Comparison of ENCODE assay signal across 11 mouse cellular contexts in genomic region chr6:127122221-127122806, GRCm38 (mm10). TPM values are rescaled to one million over a fixed set of nuclear protein-coding genes. Genes with fewer than 3 reads are reported as not detected.
DNase-seq lines count a peak whose midpoint lies in the region; ATAC-seq and TF ChIP-seq lines count a peak whose summit lies in the region.
"Had no signal": no experiment of that assay in that cellular context is flagged by ENCODE, and none has a peak within 500 bp of the region (broad histone marks: within the 10 kb centered on the region; RNA-seq: fewer than 3 reads in every experiment).

No protein-coding gene starts in this region.

- DNase-seq in layer of hippocampus, adult 2 months (ENCODE audit: low spot score in 2 of 2): no peak
- DNase-seq in layer of hippocampus, adult 18-20 months (ENCODE audit: low spot score in 2 of 2): no peak
- DNase-seq in A20 (ENCODE audit: low read depth, low spot score): peak; percentile 35
- no peak for DNase-seq in right cerebral cortex, adult 18-20 months
- DNase-seq: kidney, adult 11 months had no signal

- H3K4me1 ChIP-seq in cortical plate, adult 2 months (ENCODE audit: control insufficient read depth, insufficient read depth, low read length): no peaks in the 10 kb centered on the region
- H3K4me1 ChIP-seq: limb, embryonic 15.5 days had no signal

- H3K4me3 ChIP-seq in layer of hippocampus, adult 2 months: no peak overlapping the region
- H3K4me3 ChIP-seq in cortical plate, adult 2 months (ENCODE audit: insufficient read depth, low read length): no peak overlapping the region
- H3K4me3 ChIP-seq: limb, embryonic 15.5 days had no signal

- TF ChIP-seq POLR2A in cortical plate, adult 2 months (IDR thresholded peaks at IDR 0.05; ENCODE audit: extremely low read depth, insufficient read depth, low read length): no peak

- H3K27ac ChIP-seq in layer of hippocampus, adult 2 months: no peak overlapping the region
- no peak overlapping the region for H3K27ac ChIP-seq in cortical plate, adult 2 months (ENCODE audit: insufficient read depth, low read length)
- H3K27ac ChIP-seq: limb, embryonic 15.5 days had no signal

- peak; percentile 45 for ATAC-seq in CD4-positive, CD25-positive, alpha-beta regulatory T cell, adult 4 months
- no peak for ATAC-seq in monocyte, adult 5-6 weeks (replicated peaks; ENCODE audit: insufficient number of reproducible peaks, low FRiP score, low TSS enrichment, poor library complexity, severe bottlenecking)

- peak; percentile 71 for TF ChIP-seq CTCF in layer of hippocampus, adult 2 months (conservative IDR thresholded peaks at IDR 0.05)
- TF ChIP-seq CTCF in cortical plate, adult 2 months (IDR thresholded peaks at IDR 0.05; ENCODE audit: extremely low read depth, insufficient read depth, low read length): peak; percentile 55

RNA-seq across cellular contexts. Expression of gene Tigar, which starts 13.0 kb away (rescaled TPM):
- 10 to 100 TPM; 25.6 to 27.3 TPM for total RNA-seq in layer of hippocampus, adult 2 months (2021)
- 10 to 100 TPM; 27.9 to 30.7 TPM for total RNA-seq in layer of hippocampus, adult 18-20 months (2021)
- 10 to 100 TPM in 1 of 2 experiments, 1 to 10 TPM in 1; 7.6 to 10.6 TPM for polyA plus RNA-seq in CD4-positive, CD25-positive, alpha-beta regulatory T cell, adult 4 months (2017; shearing (Covaris generic))
- polyA plus RNA-seq in cortical plate, adult 2 months (2012; rRNA removed): 18.5 and 18.7 TPM in 2 replicates
- 3.1 to 8.6 TPM (median 4.5 TPM) in 3 replicates for total RNA-seq in monocyte, adult 5-6 weeks (2017)

RNA-seq across cellular contexts. Expression of gene Ccnd2, which starts 29.7 kb away (rescaled TPM):
- total RNA-seq in layer of hippocampus, adult 2 months (2021): 100 to 1,000 TPM; 116 to 142 TPM
- 100 to 1,000 TPM; 118 to 128 TPM for total RNA-seq in layer of hippocampus, adult 18-20 months (2021)
- polyA plus RNA-seq in CD4-positive, CD25-positive, alpha-beta regulatory T cell, adult 4 months (2017; shearing (Covaris generic)): 100 to 1,000 TPM; 616 to 775 TPM
- 42.3 and 43.6 TPM in 2 replicates for polyA plus RNA-seq in cortical plate, adult 2 months (2012; rRNA removed)
- total RNA-seq in monocyte, adult 5-6 weeks (2017): 30.4 to 97.0 TPM (median 61.4 TPM) in 3 replicates

RNA-seq across cellular contexts. Expression of gene Fgf23, which starts 49.6 kb away (rescaled TPM):
- under 1 TPM; 0.25 to 0.46 TPM for total RNA-seq in layer of hippocampus, adult 2 months (2021)
- total RNA-seq in layer of hippocampus, adult 18-20 months (2021): under 1 TPM; 0.17 to 0.18 TPM
- not detected for polyA plus RNA-seq in CD4-positive, CD25-positive, alpha-beta regulatory T cell, adult 4 months (2017; shearing (Covaris generic))
- polyA plus RNA-seq in cortical plate, adult 2 months (2012; rRNA removed): 0.69 and 1.1 TPM in 2 replicates
- not detected in 3 replicates for total RNA-seq in monocyte, adult 5-6 weeks (2017)
- polyA plus RNA-seq: forebrain, embryonic 11.5 days; limb, embryonic 15.5 days; neural tube, embryonic 11.5 days had no signal
